Mouse (Mus musculus) intestine, postnatal 0 days (tissue): ENCODE measurements around the gene Ntm. TPM values are rescaled to one million over a fixed set of nuclear protein-coding genes. Genes with fewer than 3 reads are reported as not detected.

Experiments used
- ATAC-seq: fragments of 200-750 bp; cut with Nextera tagmentation; 2 replicates; pipeline ENCODE4 v1.8.0; 2017; ENCODE audit warnings: mild to moderate bottlenecking, moderate TSS enrichment, moderate library complexity
- H3K27ac ChIP-seq: fragments of 300-500 bp; sonication (generic); 2 replicates; pipeline ENCODE4 v1.5.1; 2014; ENCODE audit warnings: mild to moderate bottlenecking, low read depth, low read length, moderate library complexity
- H3K27me3 ChIP-seq: fragments of 300-500 bp; sonication (generic); replicated peaks from 2 replicates; pipeline ENCODE4 v1.6.1; 2014; ENCODE audit warnings: low read length, mixed read lengths; ENCODE audit not compliant: control insufficient read depth, insufficient read depth
- H3K36me3 ChIP-seq: fragments of 300-500 bp; sonication (generic); 2 replicates; pipeline ENCODE4 v1.6.1; 2014; ENCODE audit warnings: mild to moderate bottlenecking, moderate library complexity; ENCODE audit not compliant: control insufficient read depth, insufficient read depth
- H3K4me1 ChIP-seq: fragments of 300-500 bp; sonication (generic); replicated peaks from 2 replicates; pipeline ENCODE4 v1.6.1; 2014; ENCODE audit warnings: antibody characterized with exemption, low read length, mixed read lengths; ENCODE audit not compliant: control insufficient read depth, insufficient read depth
- H3K4me2 ChIP-seq: fragments of 300-500 bp; sonication (generic); replicated peaks from 2 replicates; pipeline ENCODE4 v1.6.1; 2014; ENCODE audit warnings: low read depth, mild to moderate bottlenecking, moderate library complexity
- H3K4me3 ChIP-seq: fragments of 300-500 bp; sonication (generic); 2 replicates; pipeline ENCODE4 v1.5.1; 2014; ENCODE audit warnings: low read depth, low read length
- H3K9ac ChIP-seq: fragments of 300-500 bp; sonication (generic); 2 replicates; pipeline ENCODE4 v1.6.1; 2014; ENCODE audit warnings: mild to moderate bottlenecking, low read depth, low read length
- H3K9me3 ChIP-seq: fragments of 300-500 bp; sonication (generic); 2 replicates; pipeline ENCODE4 v1.6.1; 2016; ENCODE audit warnings: mixed run types; ENCODE audit not compliant: control insufficient read depth
- CTCF ChIP-seq: sonication (generic); IDR thresholded peaks from 2 replicates; pipeline ENCODE4 v1.5.1; 2016; ENCODE audit warnings: low read depth, mild to moderate bottlenecking, control low read depth, antibody characterized with exemption, moderate library complexity
- WGBS: fragments of 180-500 bp; shearing (Covaris S2); extraction: QIAGEN DNeasy Blood & Tissue Kit; methylation state at CpG from one replicate; pipeline ENCODE4 v1.1.7; 2014; 5-methylcytosine and 5-hydroxymethylcytosine counted together
- polyA plus RNA-seq: library from polyadenylated mRNA; unstranded; fragments of >200 nt; fragmentation: Nextera tagmentation; extraction: Ambion mirVana; gene quantifications from 2 replicates; pipeline ENCODE4 v1.2.1, GENCODE M21; 2015

Gene Ntm
- polyA plus RNA-seq, 1 experiment from 2014 or later = 1.1 TPM

DNA sequence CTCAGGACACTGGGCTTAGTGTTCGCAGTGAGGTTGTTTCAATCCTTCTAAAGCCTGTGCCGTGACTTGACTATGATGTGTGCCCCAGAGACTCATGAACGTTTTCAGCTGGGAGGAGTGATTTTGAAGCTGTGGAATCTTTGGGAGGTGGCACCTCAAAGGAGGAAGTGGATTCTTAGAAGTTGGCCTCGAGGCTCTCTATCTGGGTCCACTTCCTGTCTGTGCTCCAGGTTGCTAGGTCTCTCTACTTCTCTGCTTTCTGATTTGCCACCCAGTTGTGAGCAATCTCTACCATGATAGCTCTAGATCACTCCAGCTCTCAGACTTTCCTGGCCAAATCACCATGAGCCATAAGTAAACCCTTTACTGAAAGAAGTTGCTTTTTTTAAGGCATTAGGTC lies 180.2 kb downstream of the Ntm start:
- Histone ChIP-seq H3K27me3 (no peaks in the 10 kb centered on the region), H3K4me1 (no peaks in the 10 kb centered on the region), H3K9ac (no peak overlapping the region), H3K36me3 (no peaks in the 10 kb centered on the region), H3K4me3 (no peak overlapping the region), H3K4me2 (no peak overlapping the region), H3K27ac (no peak overlapping the region), H3K9me3 (no peaks in the 10 kb centered on the region)
- TF ChIP-seq CTCF = no peak
- ATAC-seq = no peak
- WGBS = 75% methylated on average over 4 of the region's 4 CpGs

- Histone ChIP-seq H3K9ac (no peak overlapping the region), H3K36me3 (no peaks in the 10 kb centered on the region), H3K4me3 (no peak overlapping the region), H3K27ac (no peak overlapping the region), H3K27me3 (no peaks in the 10 kb centered on the region), H3K9me3 (no peaks in the 10 kb centered on the region), H3K4me2 (no peak overlapping the region), H3K4me1 (no peaks in the 10 kb centered on the region)
- no peak for ATAC-seq
- TF ChIP-seq CTCF = no peak
- 79% methylated on average over 7 of the region's 7 CpGs for whole genome bisulfite sequencing
Observed at GRCm38 (mm10) chr9:29779739-29780138, 183.2 kb downstream of the Ntm start.

DNA sequence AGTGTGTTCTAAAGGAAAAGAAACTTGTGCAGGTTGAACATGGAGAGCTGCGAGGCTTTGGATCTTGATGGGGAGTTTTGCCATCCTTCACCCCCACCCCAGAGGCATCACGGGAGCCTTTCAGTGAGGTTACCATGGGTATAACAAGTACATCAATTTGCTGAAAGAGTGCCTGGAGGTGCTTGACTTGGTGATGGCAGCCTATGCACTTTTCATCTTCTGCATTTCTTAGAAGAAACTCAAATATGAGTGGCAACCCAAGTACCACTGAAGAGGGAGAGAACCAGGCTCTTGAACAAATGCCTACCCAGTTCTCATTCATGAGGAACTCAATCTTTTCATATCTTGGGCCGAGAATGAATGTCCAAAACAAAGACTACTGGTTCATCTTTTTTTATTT lies 186.0 kb downstream of the Ntm start:
- Histone ChIP-seq H3K9me3 (no peaks in the 10 kb centered on the region), H3K9ac (no peak overlapping the region), H3K4me3 (no peak overlapping the region), H3K36me3 (no peaks in the 10 kb centered on the region), H3K4me1 (no peaks in the 10 kb centered on the region), H3K27ac (no peak overlapping the region), H3K27me3 (no peaks in the 10 kb centered on the region), H3K4me2 (no peak overlapping the region)
- ATAC-seq = no peak
- no peak for TF ChIP-seq CTCF
- 84% methylated on average over 3 of the region's 3 CpGs for WGBS

GRCm38 (mm10) chr9:29776542-29776941 lies 186.4 kb downstream of the Ntm start:
- no peaks in the 10 kb centered on the region for H3K4me1 ChIP-seq
- no peaks in the 10 kb centered on the region for H3K27me3 ChIP-seq
- H3K9ac ChIP-seq = no peak overlapping the region
- H3K4me3 ChIP-seq = no peak overlapping the region
- no peaks in the 10 kb centered on the region for H3K9me3 ChIP-seq
- H3K27ac ChIP-seq = no peak overlapping the region
- no peak overlapping the region for H3K4me2 ChIP-seq
- no peak for ATAC-seq
- no peaks in the 10 kb centered on the region for H3K36me3 ChIP-seq
- 72% methylated on average over 4 of the region's 4 CpGs for WGBS
- TF ChIP-seq CTCF = no peak

DNA sequence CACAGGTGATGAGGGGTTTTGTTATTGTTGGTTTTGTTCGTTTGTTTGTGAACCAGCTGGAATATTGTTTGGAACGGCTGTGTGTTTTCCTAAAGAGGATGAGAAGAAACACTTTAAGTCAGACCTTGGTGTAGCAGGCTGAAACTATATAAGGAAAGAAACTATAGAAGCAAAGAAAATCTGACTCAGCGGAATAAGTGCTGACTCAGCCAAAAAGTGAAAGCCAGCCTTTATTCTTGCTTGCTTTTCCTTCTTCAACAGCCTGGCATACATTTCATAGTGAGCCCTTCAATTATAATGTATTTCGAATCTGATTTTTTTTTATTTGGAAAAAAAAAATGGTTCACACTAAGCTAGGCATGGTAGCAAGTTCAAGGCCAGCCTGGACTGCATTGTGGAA lies 186.9 kb downstream of the Ntm start:
- 82% methylated on average over 4 of the region's 4 CpGs for WGBS
- no peaks in the 10 kb centered on the region for H3K4me1 ChIP-seq
- no peak for ATAC-seq
- H3K27me3 ChIP-seq = no peaks in the 10 kb centered on the region
- no peak for TF ChIP-seq CTCF
- no peaks in the 10 kb centered on the region for H3K9me3 ChIP-seq
- H3K4me2 ChIP-seq = no peak overlapping the region
- H3K9ac ChIP-seq = no peak overlapping the region
- H3K4me3 ChIP-seq = no peak overlapping the region
- H3K27ac ChIP-seq = no peak overlapping the region
- no peaks in the 10 kb centered on the region for H3K36me3 ChIP-seq

GRCm38 (mm10) chr9:29772625-29773388 lies 190.1 kb downstream of the Ntm start:
- no peaks in the 10 kb centered on the region for H3K9me3 ChIP-seq
- 77% methylated on average over 11 of the region's 11 CpGs for WGBS
- no peaks in the 10 kb centered on the region for H3K27me3 ChIP-seq
- no peaks in the 10 kb centered on the region for H3K36me3 ChIP-seq
- H3K4me3 ChIP-seq = no peak overlapping the region
- H3K4me1 ChIP-seq = no peaks in the 10 kb centered on the region
- TF ChIP-seq CTCF = no peak
- ATAC-seq = no peak
- H3K27ac ChIP-seq = no peak overlapping the region
- no peak overlapping the region for H3K4me2 ChIP-seq
- no peak overlapping the region for H3K9ac ChIP-seq
